ENCODE assay signal across 8 mouse cellular contexts in genomic region chr4:58553631-58554358, GRCm38 (mm10). TPM values are rescaled to one million over a fixed set of nuclear protein-coding genes. Genes with fewer than 3 reads are reported as not detected.
A peak's percentile ranks its signal among the peaks of the same experiment; 100 is the strongest.
DNase-seq lines count a peak whose midpoint lies in the region; ATAC-seq and TF ChIP-seq lines count a peak whose summit lies in the region.

TSS of gene Lpar1 (minus strand) at chr4:58553898.

- no peak for TF ChIP-seq POLR2A in cerebellum, adult 2 months (IDR thresholded peaks at IDR 0.05; ENCODE audit: borderline replicate concordance, insufficient read depth, low read length)
- no peak for TF ChIP-seq POLR2A in thymus, adult 2 months (IDR thresholded peaks at IDR 0.05; ENCODE audit: control insufficient read depth, extremely low read depth, insufficient read depth, low read length, poor library complexity)

- no peaks in the 10 kb centered on the region for H3K4me1 ChIP-seq in cerebellum, adult 2 months (ENCODE audit: control insufficient read depth, insufficient read depth, low read length)
- H3K4me1 ChIP-seq in thymus, adult 2 months (replicated peaks; ENCODE audit: control insufficient read depth, insufficient read depth, low read length): peaks cover 6% of the 10 kb centered on the region
- H3K4me1 ChIP-seq in heart, embryonic 11.5 days (ENCODE audit: control insufficient read depth, insufficient read depth, low read length): 0 out of 2 replicates have a peak, but pooled peaks cover 3% of the 10 kb centered on the region
- peaks cover 6% of the 10 kb centered on the region for H3K4me1 ChIP-seq in neural tube, embryonic 12.5 days

- DNase-seq in cerebellum, adult 2 months: no peak
- no peak for DNase-seq in cerebellum, adult 9-10 months
- DNase-seq in thymus, adult 2 months: peak; percentile 3
- no peak for DNase-seq in thymus, postnatal 25 days
- DNase-seq in left cerebral cortex, postnatal 36 days (ENCODE audit: low spot score in 2 of 2): no peak
- DNase-seq in frontal cortex, postnatal 10 days (ENCODE audit: low spot score in 2 of 2): no peak

- H3K4me3 ChIP-seq in cerebellum, adult 2 months (replicated peaks; ENCODE audit: insufficient read depth, low read depth, low read length): peak within 1 kb of the TSS; percentile 47
- peak within 1 kb of the TSS; percentile 36 for H3K4me3 ChIP-seq in thymus, adult 2 months (ENCODE audit: control insufficient read depth, insufficient read depth, low read length)
- H3K4me3 ChIP-seq in heart, embryonic 11.5 days (ENCODE audit: low read depth, low read length): peak within 1 kb of the TSS; percentile 64
- H3K4me3 ChIP-seq in neural tube, embryonic 12.5 days: peak within 1 kb of the TSS; percentile 52

- peak within 1 kb of the TSS; percentile 72 for H3K9ac ChIP-seq in heart, embryonic 11.5 days (ENCODE audit: low read depth, low read length)
- H3K9ac ChIP-seq in neural tube, embryonic 12.5 days: peak within 1 kb of the TSS; percentile 56

- intact Hi-C loops in left cerebral cortex, postnatal 36 days (cut with DNase I): loop anchor here (5.0 kb wide), 3 partner anchors 91 to 194 kb away; no protein-coding TSS in a partner anchor

- H3K9me3 ChIP-seq in heart, embryonic 11.5 days (replicated peaks; ENCODE audit: control insufficient read depth, low read length): no peaks in the 10 kb centered on the region
- no peaks in the 10 kb centered on the region for H3K9me3 ChIP-seq in neural tube, embryonic 12.5 days

- no peak for TF ChIP-seq CTCF in cerebellum, adult 2 months (IDR thresholded peaks at IDR 0.05; ENCODE audit: borderline replicate concordance, insufficient read depth, low read depth, low read length)
- TF ChIP-seq CTCF in thymus, adult 2 months (IDR thresholded peaks at IDR 0.05; ENCODE audit: borderline replicate concordance, control insufficient read depth, extremely low read depth, insufficient read depth, low read length, poor library complexity): no peak

- no peak within 1 kb of the TSS for H3K27ac ChIP-seq in cerebellum, adult 2 months (ENCODE audit: insufficient read depth, low read length)
- H3K27ac ChIP-seq in thymus, adult 2 months (ENCODE audit: control insufficient read depth, insufficient read depth, low read length): 0 out of 2 replicates have a peak within 1 kb of the TSS, but pooled peaks have one; percentile 10
- H3K27ac ChIP-seq in heart, embryonic 11.5 days (ENCODE audit: low read depth, low read length): no peak within 1 kb of the TSS
- H3K27ac ChIP-seq in neural tube, embryonic 12.5 days: no peak within 1 kb of the TSS

- H3K36me3 ChIP-seq in thymus, adult 2 months (ENCODE audit: control insufficient read depth, insufficient read depth, low read length): no peaks in the 10 kb centered on the region
- H3K36me3 ChIP-seq in heart, embryonic 11.5 days (ENCODE audit: control insufficient read depth, insufficient read depth, low read length): no peaks in the 10 kb centered on the region
- H3K36me3 ChIP-seq in neural tube, embryonic 12.5 days: no peaks in the 10 kb centered on the region

- WGBS in cerebellum, adult 2 months: 12% methylated on average over 19 of the region's 19 CpGs
- 27% methylated on average over 19 of the region's 19 CpGs for WGBS in thymus, adult 2 months
- WGBS in heart, embryonic 11.5 days (ENCODE audit: insufficient replicate concordance): 6% methylated on average over 19 of the region's 19 CpGs
- WGBS in neural tube, embryonic 12.5 days: 4% methylated on average over 19 of the region's 19 CpGs

- peak within 1 kb of the TSS; percentile 98 for H3K4me2 ChIP-seq in heart, embryonic 11.5 days
- peak within 1 kb of the TSS; percentile 95 for H3K4me2 ChIP-seq in neural tube, embryonic 12.5 days (replicated peaks)

- ATAC-seq in heart, embryonic 11.5 days (replicated peaks; ENCODE audit: insufficient number of reproducible peaks, low FRiP score, low TSS enrichment): peak; percentile 59
- ATAC-seq in neural tube, embryonic 12.5 days (ENCODE audit: low FRiP score, low read depth): peak; percentile 61

- no peaks in the 10 kb centered on the region; the same call in 1 of the 2 replicates for H3K27me3 ChIP-seq in cerebellum, adult 2 months (ENCODE audit: control insufficient read depth, insufficient read depth, low read length)
- peaks cover 3% of the 10 kb centered on the region; the same call in 1 of the 2 replicates for H3K27me3 ChIP-seq in thymus, adult 2 months (ENCODE audit: control insufficient read depth, insufficient read depth, low read length)
- no peaks in the 10 kb centered on the region for H3K27me3 ChIP-seq in heart, embryonic 11.5 days (ENCODE audit: control insufficient read depth, insufficient read depth, low read length)
- 0 out of 2 replicates have a peak, but pooled peaks cover 3% of the 10 kb centered on the region for H3K27me3 ChIP-seq in neural tube, embryonic 12.5 days (replicated peaks)

RNA-seq across cellular contexts. Expression of gene Lpar1, which starts in this region (rescaled TPM):
- polyA plus RNA-seq in cerebellum, adult 2 months (2012; rRNA removed): 48.5 and 53.6 TPM in 2 replicates
- polyA plus RNA-seq in thymus, adult 2 months (2012; rRNA removed): 12.6 and 16.6 TPM in 2 replicates
- polyA plus RNA-seq in heart, embryonic 11.5 days (2014; fragmentation: Nextera tagmentation; extraction: Ambion mirVana): 20.5 and 21.7 TPM in 2 replicates
- total RNA-seq in left cerebral cortex, postnatal 36 days (2021): 10 to 100 TPM; 17.6 to 22.3 TPM
- 37.6 and 37.9 TPM in 2 replicates for polyA plus RNA-seq in neural tube, embryonic 12.5 days (2016; fragmentation: Nextera tagmentation; extraction: Ambion mirVana)
